Mouse (Mus musculus) testis, adult 2 months (tissue): ENCODE measurements at regions not wholly inside any gene's neighbourhood (a gene's known extent, or its start where the extent isn't known, plus 50 kb on each side); places are given as distances from the start of the nearest gene placed in this dataset.

ENCODE experiments used
- CTCF ChIP-seq: fragments of 200-500 bp; IDR thresholded peaks from 2 replicates; pipeline ENCODE4 v1.5.1; 2012; ENCODE audit warnings: low read depth, mild to moderate bottlenecking, inconsistent platforms, low read length, moderate library complexity; ENCODE audit not compliant: control insufficient read depth, insufficient read depth, insufficient replicate concordance
- POLR2A ChIP-seq: fragments of 200-500 bp; IDR thresholded peaks from 2 replicates; pipeline ENCODE4 v1.6.1; 2012; ENCODE audit warnings: low read depth, mild to moderate bottlenecking, inconsistent platforms, low read length, moderate library complexity; ENCODE audit not compliant: control insufficient read depth

DNA sequence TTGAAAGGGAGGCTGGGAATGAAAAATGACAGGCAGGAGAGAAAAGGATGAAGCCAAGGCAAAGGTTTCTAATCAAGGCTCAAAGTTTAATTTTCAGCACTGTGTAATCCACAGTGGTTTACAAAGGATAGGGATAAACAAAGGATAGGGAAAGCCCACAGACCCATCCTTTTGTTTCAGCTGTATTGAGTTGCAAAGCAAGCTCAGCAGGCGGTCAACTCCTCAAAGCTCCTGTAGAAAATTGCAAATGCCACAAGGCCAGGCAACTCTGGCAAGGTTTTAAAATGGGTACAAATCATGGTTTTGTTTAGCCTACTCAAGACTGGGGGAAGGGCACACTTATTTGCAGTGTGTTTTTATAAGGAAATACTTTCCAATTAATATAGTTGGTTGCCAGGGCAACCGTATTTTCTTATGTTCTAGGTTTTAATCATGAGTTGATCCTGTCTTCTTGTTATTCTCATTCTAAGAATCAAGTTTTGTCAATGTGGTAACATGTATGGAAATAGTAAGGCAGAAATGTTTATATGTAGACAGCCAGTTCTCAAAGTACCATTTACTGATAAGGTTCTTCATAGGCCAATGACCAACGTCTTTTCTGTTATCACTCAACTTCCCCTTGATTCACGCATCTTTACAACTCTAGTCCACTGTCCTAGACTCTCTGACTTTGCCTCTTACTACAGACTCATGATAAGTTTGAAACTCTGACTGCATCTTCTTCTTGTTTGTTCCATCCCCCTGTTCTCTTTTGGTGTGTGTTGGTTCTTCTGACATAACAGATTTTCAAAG is 159.8 kb upstream of the Arrdc3 start:
- TF ChIP-seq CTCF (no peak), POLR2A (no peak)
